Mouse (Mus musculus) kidney, postnatal 0 days (tissue): ENCODE measurements at regions not wholly inside any gene's neighbourhood (a gene's known extent, or its start where the extent isn't known, plus 50 kb on each side); places are given as distances from the start of the nearest gene placed in this dataset.

Source experiments
- ATAC-seq: fragments of 200-750 bp; cut with Nextera tagmentation; replicated peaks from 2 replicates; pipeline ENCODE4 v1.8.0; 2017; ENCODE audit warnings: low read depth, moderate number of reproducible peaks, moderate TSS enrichment, moderate library complexity; ENCODE audit not compliant: low FRiP score
- DNase-seq: peaks from one replicate; pipeline ENCODE4 v3.0.0-alpha.2; 2016; ENCODE audit warnings: low spot score
- H3K27ac ChIP-seq: fragments of 300-500 bp; sonication (generic); 2 replicates; pipeline ENCODE4 v1.5.1; 2014; ENCODE audit warnings: mild to moderate bottlenecking
- H3K27me3 ChIP-seq: fragments of 300-500 bp; sonication (generic); 2 replicates; pipeline ENCODE4 v1.6.1; 2014; ENCODE audit warnings: low read length, mixed read lengths; ENCODE audit not compliant: insufficient read depth
- H3K36me3 ChIP-seq: fragments of 300-500 bp; sonication (generic); 2 replicates; pipeline ENCODE4 v1.6.1; 2014; ENCODE audit warnings: low read length, mixed read lengths; ENCODE audit not compliant: insufficient read depth
- H3K4me1 ChIP-seq: fragments of 300-500 bp; sonication (generic); replicated peaks from 2 replicates; pipeline ENCODE4 v1.6.1; 2014; ENCODE audit warnings: antibody characterized with exemption, low read length, mixed read lengths; ENCODE audit not compliant: insufficient read depth
- H3K4me2 ChIP-seq: fragments of 300-500 bp; sonication (generic); 2 replicates; pipeline ENCODE4 v1.6.1; 2014; ENCODE audit warnings: mild to moderate bottlenecking, low read length, moderate library complexity, mixed read lengths
- H3K4me3 ChIP-seq: fragments of 300-500 bp; sonication (generic); replicated peaks from 2 replicates; pipeline ENCODE4 v1.5.1; 2014; ENCODE audit warnings: low read depth, low read length
- H3K9ac ChIP-seq: fragments of 300-500 bp; sonication (generic); 2 replicates; pipeline ENCODE4 v1.6.1; 2014; ENCODE audit warnings: low read depth, low read length
- H3K9me3 ChIP-seq: fragments of 300-500 bp; sonication (generic); replicated peaks from 2 replicates; pipeline ENCODE4 v1.6.1; 2016; ENCODE audit warnings: low read length, inconsistent platforms, mixed read lengths
- CTCF ChIP-seq: IDR thresholded peaks from 2 replicates; pipeline ENCODE4 v1.5.1; 2016; ENCODE audit warnings: antibody characterized with exemption, low read depth, mild to moderate bottlenecking, moderate library complexity
- WGBS: fragments of 180-500 bp; shearing (Covaris S2); extraction: QIAGEN DNeasy Blood & Tissue Kit; methylation state at CpG from one replicate; pipeline ENCODE4 v1.1.7; 2014; 5-methylcytosine and 5-hydroxymethylcytosine counted together

- peak overlapping the region; percentile 39 for H3K4me2 ChIP-seq
Measured at GRCm38 (mm10) chr17:45279811-45280205, 153.7 kb downstream of the Cdc5l start.

GRCm38 (mm10) chr17:45279075-45279810, 154.3 kb downstream of the Cdc5l start:
- no peaks in the 10 kb centered on the region for H3K27me3 ChIP-seq
- no peak for TF ChIP-seq CTCF
- peak overlapping the region; percentile 39 for H3K4me2 ChIP-seq
- ATAC-seq (no peak), DNase-seq (peak; percentile 74)
- H3K27ac ChIP-seq: peak overlapping the region; percentile 1; the same call in 1 of the 2 replicates
- H3K4me1 ChIP-seq: no peaks in the 10 kb centered on the region
- no peaks in the 10 kb centered on the region for H3K36me3 ChIP-seq
- H3K9me3 ChIP-seq: no peaks in the 10 kb centered on the region
- no peak overlapping the region for H3K4me3 ChIP-seq
- H3K9ac ChIP-seq: no peak overlapping the region
- 12% methylated on average over 13 of the region's 13 CpGs for WGBS

More at GRCm38 (mm10) chr17:45279811-45280205, 153.7 kb downstream of the Cdc5l start:
- no peak overlapping the region for H3K9ac ChIP-seq
- H3K36me3 ChIP-seq: no peaks in the 10 kb centered on the region
- H3K27ac ChIP-seq: peak overlapping the region; percentile 1; the same call in 1 of the 2 replicates
- no peaks in the 10 kb centered on the region for H3K4me1 ChIP-seq
- H3K4me3 ChIP-seq: no peak overlapping the region
- no peak for TF ChIP-seq CTCF
- H3K9me3 ChIP-seq: no peaks in the 10 kb centered on the region
- 14% methylated on average over 3 of the region's 3 CpGs for WGBS
- ATAC-seq (no peak), DNase-seq (no peak)
- H3K27me3 ChIP-seq: no peaks in the 10 kb centered on the region

DNA sequence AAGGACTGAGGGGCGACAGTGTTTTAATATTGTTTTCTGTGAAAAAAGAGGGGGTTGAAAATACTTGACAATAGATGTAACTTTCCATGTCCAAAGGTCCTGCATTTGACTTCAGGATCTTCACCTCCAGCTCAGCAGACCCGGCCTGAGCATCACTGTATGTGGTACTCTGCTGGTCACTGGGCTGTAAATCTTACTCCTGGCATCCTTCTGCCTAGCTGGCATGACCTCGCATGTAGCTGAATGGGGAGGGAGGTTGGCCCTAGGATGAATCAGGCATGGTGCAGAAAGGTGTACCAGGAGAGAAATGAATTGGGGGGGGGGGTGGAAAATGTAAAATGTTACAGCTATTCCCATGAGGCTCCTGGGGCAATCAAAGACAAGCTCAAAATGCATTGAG, 156.0 kb downstream of the Cdc5l start:
- Histone ChIP-seq H3K4me3 (no peak overlapping the region), H3K9ac (no peak overlapping the region), H3K9me3 (no peaks in the 10 kb centered on the region), H3K36me3 (no peaks in the 10 kb centered on the region), H3K4me2 (no peak overlapping the region), H3K4me1 (no peaks in the 10 kb centered on the region), H3K27ac (no peak overlapping the region), H3K27me3 (no peaks in the 10 kb centered on the region)
- no peak for TF ChIP-seq CTCF
- DNase-seq (no peak), ATAC-seq (no peak)
- 76% methylated on average over 3 of the region's 3 CpGs for WGBS

DNA sequence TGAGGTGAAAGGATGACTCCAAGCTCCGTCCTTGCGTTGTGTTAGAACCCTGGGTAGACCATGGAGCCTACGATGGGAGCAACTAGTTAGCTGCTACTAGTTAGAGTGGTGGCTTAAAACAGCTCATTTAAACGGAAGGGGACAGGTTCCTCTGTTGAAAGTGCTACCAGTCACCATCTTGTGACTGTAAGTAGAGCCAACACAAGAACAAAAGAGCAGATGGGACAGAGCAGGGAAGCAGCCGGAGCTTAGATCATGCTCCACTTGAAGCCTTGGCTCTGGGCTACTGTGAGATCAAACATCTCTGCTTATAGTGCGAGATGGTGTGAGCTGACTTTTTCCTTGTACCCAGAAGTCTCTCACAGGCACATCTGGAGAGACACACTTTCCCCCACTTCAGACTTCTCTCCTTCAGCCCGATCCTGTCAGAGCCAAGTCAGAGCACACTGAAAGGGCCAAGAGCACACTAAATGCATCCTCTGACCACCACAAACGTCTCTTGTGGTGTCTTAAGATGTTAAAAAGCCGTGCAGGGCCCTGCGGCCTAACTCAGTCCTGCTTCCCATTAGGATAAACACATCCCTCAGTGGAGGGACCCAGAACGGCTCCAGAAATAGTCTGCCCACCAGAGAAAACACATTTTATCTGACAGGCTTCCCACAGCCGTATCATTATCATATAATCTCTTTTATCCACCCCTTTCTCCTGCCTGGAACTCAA, 156.7 kb downstream of the Cdc5l start:
- Histone ChIP-seq H3K4me2 (no peak overlapping the region), H3K4me1 (no peaks in the 10 kb centered on the region), H3K36me3 (no peaks in the 10 kb centered on the region), H3K4me3 (no peak overlapping the region), H3K27me3 (no peaks in the 10 kb centered on the region), H3K9ac (no peak overlapping the region), H3K27ac (no peak overlapping the region), H3K9me3 (no peaks in the 10 kb centered on the region)
- 84% methylated on average over 12 of the region's 12 CpGs for WGBS
- DNase-seq (no peak), ATAC-seq (no peak)
- TF ChIP-seq CTCF: no peak

- H3K4me3 ChIP-seq: no peak overlapping the region
- H3K27ac ChIP-seq: no peak overlapping the region
- peak; percentile 75 for TF ChIP-seq CTCF
- H3K36me3 ChIP-seq: no peaks in the 10 kb centered on the region
- no peak overlapping the region for H3K9ac ChIP-seq
- H3K9me3 ChIP-seq: no peaks in the 10 kb centered on the region
- H3K4me1 ChIP-seq: no peaks in the 10 kb centered on the region
- 68% methylated on average over 4 of the region's 4 CpGs for WGBS
- H3K27me3 ChIP-seq: no peaks in the 10 kb centered on the region
- ATAC-seq (no peak), DNase-seq (peak; percentile 71)
- H3K4me2 ChIP-seq: no peak overlapping the region
Measured at GRCm38 (mm10) chr17:45274894-45275293, 158.6 kb downstream of the Cdc5l start.

GRCm38 (mm10) chr17:45266776-45267175, 166.8 kb downstream of the Cdc5l start:
- H3K9ac ChIP-seq: no peak overlapping the region
- no peaks in the 10 kb centered on the region for H3K27me3 ChIP-seq
- 73% methylated on average over 6 of the region's 6 CpGs for WGBS
- no peak overlapping the region for H3K27ac ChIP-seq
- H3K9me3 ChIP-seq: no peaks in the 10 kb centered on the region
- DNase-seq (no peak), ATAC-seq (no peak)
- no peaks in the 10 kb centered on the region for H3K4me1 ChIP-seq
- no peaks in the 10 kb centered on the region for H3K36me3 ChIP-seq
- H3K4me3 ChIP-seq: no peak overlapping the region
- no peak for TF ChIP-seq CTCF
- H3K4me2 ChIP-seq: no peak overlapping the region
